Mouse (Mus musculus) myocyte (in vitro differentiated cells): ENCODE results near the gene 4930507D05Rik. TPM values are rescaled to one million over a fixed set of nuclear protein-coding genes. Genes with fewer than 3 reads are reported as not detected.
A peak's percentile ranks its signal among the peaks of the same experiment; 100 is the strongest.

Experiments
- H3K27me3 ChIP-seq: one replicate; pipeline ENCODE4 v1.6.1; 2011; ENCODE audit not compliant: control insufficient read depth, insufficient read depth, insufficient read length
- H3K36me3 ChIP-seq: one replicate; pipeline ENCODE4 v1.6.1; 2011; ENCODE audit not compliant: control insufficient read depth, insufficient read depth
- H3K4me2 ChIP-seq: one replicate; pipeline ENCODE4 v1.6.1; 2011; ENCODE audit warnings: low read depth, control low read depth
- H3K4me3 ChIP-seq: one replicate; pipeline ENCODE4 v1.5.1; 2011; ENCODE audit warnings: mild to moderate bottlenecking, control low read depth, moderate library complexity
- H3K79me2 ChIP-seq: one replicate; pipeline ENCODE4 v1.6.1; 2011; ENCODE audit not compliant: control insufficient read depth, insufficient read depth
- H3ac ChIP-seq: one replicate; pipeline ENCODE4 v1.6.1; 2011; ENCODE audit not compliant: control insufficient read depth, insufficient read length
- CEBPB ChIP-seq: IDR thresholded peaks from 2 replicates; pipeline ENCODE4 v1.6.1; 2011; ENCODE audit warnings: mild to moderate bottlenecking, moderate library complexity; ENCODE audit not compliant: poor library complexity, insufficient read depth, severe bottlenecking
- E2F4 ChIP-seq: IDR thresholded peaks from one replicate; pipeline ENCODE4 v1.6.1; 2011; ENCODE audit warnings: mild to moderate bottlenecking, control low read depth, moderate library complexity; ENCODE audit not compliant: insufficient read depth
- MAX ChIP-seq: IDR thresholded peaks from one replicate; pipeline ENCODE4 v1.6.1; 2011; ENCODE audit warnings: low read depth, mild to moderate bottlenecking, control low read depth
- MYOD1 ChIP-seq, 3 experiments: IDR thresholded peaks; one replicate each; pipeline ENCODE4 v1.6.1; 2011; ENCODE audit warnings: control low read depth in 2 of 3, low read depth in 2 of 3, mild to moderate bottlenecking in 2 of 3, moderate library complexity in 1 of 3; ENCODE audit not compliant: insufficient read length in 2 of 3, control insufficient read depth in 1 of 3
- MYOG ChIP-seq, 3 experiments: IDR thresholded peaks; one replicate each; pipeline ENCODE4 v1.6.1; 2011; ENCODE audit warnings: control low read depth in 2 of 3, low read depth in 2 of 3, mild to moderate bottlenecking in 2 of 3; ENCODE audit not compliant: insufficient read length in 2 of 3, control insufficient read depth in 1 of 3, insufficient read depth in 1 of 3
- POLR2A ChIP-seq: IDR thresholded peaks from one replicate; pipeline ENCODE4 v1.6.1; 2011; ENCODE audit warnings: low read depth, mild to moderate bottlenecking, control low read depth, moderate library complexity; ENCODE audit not compliant: insufficient read length
- POLR2AphosphoS2 ChIP-seq: IDR thresholded peaks from one replicate; pipeline ENCODE4 v1.6.1; 2011; ENCODE audit warnings: low read depth, control low read depth; ENCODE audit not compliant: insufficient read length
- REST ChIP-seq: IDR thresholded peaks from one replicate; pipeline ENCODE4 v1.6.1; 2011; ENCODE audit warnings: mild to moderate bottlenecking, control low read depth, moderate library complexity; ENCODE audit not compliant: insufficient read depth, insufficient read length
- SRF ChIP-seq: IDR thresholded peaks from one replicate; pipeline ENCODE4 v1.6.1; 2011; ENCODE audit warnings: low read depth; ENCODE audit not compliant: control insufficient read depth, insufficient read length
- TCF12 ChIP-seq: IDR thresholded peaks from one replicate; pipeline ENCODE4 v1.6.1; 2011; ENCODE audit warnings: mild to moderate bottlenecking, control low read depth; ENCODE audit not compliant: poor library complexity, insufficient read depth, severe bottlenecking
- TCF3 ChIP-seq: IDR thresholded peaks from one replicate; pipeline ENCODE4 v1.6.1; 2011; ENCODE audit warnings: low read depth, control low read depth; ENCODE audit not compliant: insufficient read length
- USF1 ChIP-seq: IDR thresholded peaks from one replicate; pipeline ENCODE4 v1.6.1; 2011; ENCODE audit warnings: low read depth, mild to moderate bottlenecking, control low read depth, moderate library complexity
- polyA plus RNA-seq: library from polyadenylated mRNA; unstranded; fragments of >200 nt; fragmentation: generic; extraction: Trizol; gene quantifications from one replicate; pipeline ENCODE4 v1.2.1, GENCODE M21; 2012; ENCODE audit warnings: missing spikeins

The 4930507D05Rik gene
- 0.20 TPM for polyA plus RNA-seq

DNA sequence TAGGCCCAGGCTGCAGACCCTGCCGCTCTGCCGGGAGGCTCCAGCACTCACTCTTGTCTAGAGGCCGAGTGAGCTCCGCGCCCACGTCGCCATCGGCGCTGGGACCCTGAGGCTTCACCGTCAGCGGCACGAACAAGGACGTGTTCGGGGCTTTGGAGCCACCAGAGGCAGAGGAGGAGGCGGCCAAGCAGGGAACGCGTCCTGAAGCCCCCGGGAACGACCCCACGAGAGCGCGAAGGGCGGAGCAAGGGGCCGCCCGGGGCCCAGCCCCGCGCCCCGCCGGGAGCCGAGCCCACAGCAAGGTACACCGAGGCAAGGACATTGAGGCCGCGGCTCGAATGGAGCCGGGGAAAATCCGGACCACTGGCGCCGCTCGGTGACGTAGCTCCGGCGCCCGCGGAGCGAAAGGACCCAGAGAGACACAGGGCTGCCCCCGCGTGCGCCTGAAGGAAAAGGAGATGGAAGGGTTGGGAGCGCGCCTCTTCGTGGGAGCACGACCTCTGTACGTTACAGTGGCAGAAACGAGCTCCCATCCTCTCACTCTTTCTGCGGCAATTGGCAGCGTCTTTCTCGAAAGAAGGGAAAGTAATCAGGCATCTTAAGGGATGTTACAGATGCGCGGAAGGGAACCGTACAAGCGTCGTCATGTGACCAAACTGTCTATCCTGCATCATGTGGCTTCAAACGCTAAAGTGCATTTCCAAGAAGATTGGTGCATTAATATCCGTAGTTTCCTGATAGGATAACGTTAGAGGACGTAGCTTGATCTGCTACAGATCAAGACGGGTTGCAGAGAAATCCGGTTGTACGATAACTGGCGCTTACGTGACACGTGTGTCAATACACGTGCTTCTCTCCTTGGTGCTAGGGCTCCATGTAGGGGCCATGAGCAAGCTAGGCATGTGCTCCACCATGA is at the start of gene 4930507D05Rik, which contains the start of gene Supv3l1:
Gene 4930507D05Rik, plus strand, starts transcription at position 126 of the 916 bp plus-strand sequence.
Gene Supv3l1, minus strand, starts transcription at position 375 of the 916 bp plus-strand sequence.
- H3K79me2 ChIP-seq: peaks cover 18% of the 10 kb centered on the region
- peak within 1 kb of the TSS; percentile 99 for H3K4me2 ChIP-seq
- H3ac ChIP-seq: peak within 1 kb of the TSS; percentile 76
- peaks cover 5% of the 10 kb centered on the region for H3K36me3 ChIP-seq
- H3K4me3 ChIP-seq: peak within 1 kb of the TSS; percentile 93
- no peak for TF ChIP-seq MYOG (IDR thresholded peaks at IDR 0.05; ENCODE audit: control insufficient read depth in 1 of 3, insufficient read depth in 1 of 3, insufficient read length in 2 of 3, low read depth in 2 of 3)
- TF ChIP-seq POLR2A: peak; percentile 49
- peak; percentile 99 for TF ChIP-seq MAX
- TF ChIP-seq TCF12: no peak
- peak; percentile 99 for TF ChIP-seq USF1
- peak; percentile 86 for TF ChIP-seq SRF
- no peak for TF ChIP-seq CEBPB
- no peak for TF ChIP-seq REST
- peak; percentile 51 for TF ChIP-seq POLR2AphosphoS2
- no peak for TF ChIP-seq TCF3
- no peak for TF ChIP-seq MYOD1 (IDR thresholded peaks at IDR 0.05; ENCODE audit: control insufficient read depth in 1 of 3, insufficient read length in 2 of 3, low read depth in 2 of 3)
- no peak for TF ChIP-seq E2F4
- no peaks in the 10 kb centered on the region for H3K27me3 ChIP-seq

DNA sequence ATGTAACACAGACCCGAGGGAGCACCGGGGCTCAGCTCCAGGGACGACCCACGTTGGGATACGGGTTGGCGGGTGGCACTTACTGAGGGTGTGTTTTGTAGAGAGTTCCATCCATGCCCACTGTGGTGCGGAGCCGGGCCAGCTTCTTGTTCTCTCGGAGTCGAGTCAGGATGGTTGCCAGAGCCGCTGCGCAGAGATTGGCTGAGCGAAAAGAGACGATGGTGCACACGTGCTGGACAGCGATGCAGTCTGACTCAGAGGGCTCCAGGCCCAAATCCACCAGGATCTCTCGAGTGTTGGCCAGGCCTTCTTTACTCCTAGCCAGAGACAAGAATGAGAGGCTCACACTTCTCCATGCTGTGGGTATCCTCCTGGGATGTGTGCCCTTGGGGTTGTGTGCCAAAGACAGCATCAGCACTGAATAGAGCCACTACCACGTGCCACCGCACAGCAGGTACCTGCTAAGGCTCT is 47.6 kb upstream of the 4930507D05Rik start:
- no peaks in the 10 kb centered on the region for H3K36me3 ChIP-seq
- TF ChIP-seq MYOD1 (IDR thresholded peaks at IDR 0.05; ENCODE audit: control insufficient read depth in 1 of 3, insufficient read length in 2 of 3, low read depth in 2 of 3) (no peak), REST (peak; percentile 33)
- H3ac ChIP-seq: no peak overlapping the region
- no peaks in the 10 kb centered on the region for H3K79me2 ChIP-seq
- H3K4me3 ChIP-seq: no peak overlapping the region
- H3K27me3 ChIP-seq: peaks cover 25% of the 10 kb centered on the region
- H3K4me2 ChIP-seq: no peak overlapping the region

DNA sequence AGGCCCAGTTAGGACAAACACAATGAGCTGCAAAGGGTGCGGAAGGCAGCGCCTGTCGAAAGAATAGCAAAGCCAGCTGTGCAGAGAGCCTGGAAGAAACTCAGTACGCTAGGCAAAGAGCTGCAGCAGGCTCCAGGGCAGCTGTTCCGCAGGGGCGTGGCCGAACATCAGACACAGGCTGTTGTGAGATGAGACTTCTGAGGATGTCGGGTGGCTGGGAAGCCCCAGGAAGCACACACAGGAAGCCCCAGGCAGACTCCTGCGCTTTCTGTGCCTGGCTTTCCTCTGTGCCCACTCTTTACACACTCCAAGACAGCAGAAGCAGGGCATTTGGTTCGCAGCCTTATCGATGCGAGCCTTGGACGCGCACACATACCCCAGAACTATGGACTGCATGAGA is 44.4 kb upstream of the 4930507D05Rik start:
- no peak overlapping the region for H3ac ChIP-seq
- H3K4me3 ChIP-seq: no peak overlapping the region
- H3K36me3 ChIP-seq: no peaks in the 10 kb centered on the region
- no peaks in the 10 kb centered on the region for H3K79me2 ChIP-seq
- TF ChIP-seq MYOD1 (IDR thresholded peaks at IDR 0.05; ENCODE audit: control insufficient read depth in 1 of 3, insufficient read length in 2 of 3, low read depth in 2 of 3) (peak in 2 of 3 experiments; percentile 62 to 80), MYOG (IDR thresholded peaks at IDR 0.05; ENCODE audit: control insufficient read depth in 1 of 3, insufficient read depth in 1 of 3, insufficient read length in 2 of 3, low read depth in 2 of 3) (peak in 2 of 3 experiments; percentile 77 to 81), POLR2A (no peak)
- peaks cover 37% of the 10 kb centered on the region for H3K27me3 ChIP-seq
- peak overlapping the region; percentile 66 for H3K4me2 ChIP-seq

DNA sequence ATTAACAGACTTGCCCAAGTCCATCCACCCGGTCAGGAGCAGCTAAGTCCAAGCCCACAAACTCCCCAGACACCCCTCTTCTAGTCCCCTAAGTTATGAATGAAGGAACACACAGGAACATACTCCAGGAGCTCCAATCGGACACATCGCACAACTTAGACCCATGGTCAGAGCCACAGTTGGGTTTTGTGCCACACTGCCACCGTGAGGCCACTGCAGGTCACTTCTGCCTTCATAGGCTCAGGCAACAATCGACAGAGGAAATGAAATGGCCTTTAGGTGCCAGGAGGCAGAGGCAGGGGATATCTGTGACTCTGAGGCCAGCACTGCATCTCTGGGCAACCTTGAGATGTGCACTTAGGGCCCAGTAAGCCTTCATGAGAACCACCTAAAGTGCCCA is 38.3 kb upstream of the 4930507D05Rik start:
- H3K4me2 ChIP-seq: no peak overlapping the region
- H3K36me3 ChIP-seq: no peaks in the 10 kb centered on the region
- no peaks in the 10 kb centered on the region for H3K79me2 ChIP-seq
- peaks cover 34% of the 10 kb centered on the region for H3K27me3 ChIP-seq
- no peak for TF ChIP-seq USF1
- no peak for TF ChIP-seq TCF3
- TF ChIP-seq REST: no peak
- no peak for TF ChIP-seq TCF12
- TF ChIP-seq CEBPB: no peak
- no peak for TF ChIP-seq MAX
- TF ChIP-seq MYOG (IDR thresholded peaks at IDR 0.05; ENCODE audit: control insufficient read depth in 1 of 3, insufficient read depth in 1 of 3, insufficient read length in 2 of 3, low read depth in 2 of 3): no peak
- TF ChIP-seq POLR2A: no peak
- TF ChIP-seq E2F4: no peak
- no peak for TF ChIP-seq SRF
- TF ChIP-seq MYOD1 (IDR thresholded peaks at IDR 0.05; ENCODE audit: control insufficient read depth in 1 of 3, insufficient read length in 2 of 3, low read depth in 2 of 3): no peak
- no peak for TF ChIP-seq POLR2AphosphoS2
- no peak overlapping the region for H3K4me3 ChIP-seq
- H3ac ChIP-seq: no peak overlapping the region

GRCm38 (mm10) chr10:62411431-62412410 is 37.6 kb upstream of the 4930507D05Rik start:
- Histone ChIP-seq H3ac (no peak overlapping the region), H3K27me3 (peaks cover 30% of the 10 kb centered on the region), H3K4me3 (no peak overlapping the region), H3K79me2 (no peaks in the 10 kb centered on the region), H3K4me2 (no peak overlapping the region), H3K36me3 (no peaks in the 10 kb centered on the region)
- TF ChIP-seq E2F4 (no peak), REST (peak; percentile 63)
